Mouse (Mus musculus) kidney, adult 2 months (tissue): ENCODE measurements around the gene Rptor.

ENCODE experiments used
- CTCF ChIP-seq: fragments of 200-500 bp; conservative IDR thresholded peaks from 2 replicates; pipeline ENCODE4 v1.5.1; 2011; ENCODE audit warnings: low read depth, mild to moderate bottlenecking, control low read depth, low read length, moderate library complexity, mixed read lengths; ENCODE audit not compliant: insufficient read depth, insufficient read length
- POLR2A ChIP-seq: fragments of 200-500 bp; IDR thresholded peaks from one replicate; pipeline ENCODE4 v1.6.1; 2011; ENCODE audit warnings: low read depth, low read length, control low read depth

- no peak for TF ChIP-seq POLR2A
- TF ChIP-seq CTCF = no peak
Observed at GRCm38 (mm10) chr11:119641831-119642381, 39.2 kb downstream of the Rptor start.
